Mouse (Mus musculus) kidney, adult 8-10 months (tissue): ENCODE measurements at regions not wholly inside any gene's neighbourhood (a gene's known extent, or its start where the extent isn't known, plus 50 kb on each side); places are given as distances from the start of the nearest gene placed in this dataset.
A peak's percentile ranks its signal among the peaks of the same experiment; 100 is the strongest.

Experiments used
- DNase-seq, 2 experiments: peaks; one replicate each; pipeline ENCODE4 v3.0.0; 2022

GRCm38 (mm10) chr4:88939397-88939796, 59.4 kb upstream of the Ifne start:
- DNase-seq: no peak

DNA sequence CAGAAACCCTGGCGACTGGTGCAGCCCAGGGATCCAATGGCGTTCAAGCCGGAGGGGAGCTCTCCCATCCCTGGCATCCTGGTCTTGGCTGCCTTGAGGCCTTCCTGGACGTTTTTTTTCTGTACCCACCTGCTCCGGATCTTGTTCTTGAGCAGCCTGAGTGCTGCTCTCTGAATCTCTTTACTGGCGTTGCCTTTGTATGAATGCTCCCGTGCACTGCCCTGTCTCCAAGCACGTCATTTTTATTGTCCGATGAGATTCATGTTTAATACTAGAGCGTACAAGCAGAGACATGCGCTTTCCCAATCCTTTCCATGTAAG, 58.7 kb upstream of the Ifne start:
- DNase-seq: no peak

GRCm38 (mm10) chr4:88937866-88938711, 58.1 kb upstream of the Ifne start:
- peak; percentile 11 to 31 for DNase-seq

DNA sequence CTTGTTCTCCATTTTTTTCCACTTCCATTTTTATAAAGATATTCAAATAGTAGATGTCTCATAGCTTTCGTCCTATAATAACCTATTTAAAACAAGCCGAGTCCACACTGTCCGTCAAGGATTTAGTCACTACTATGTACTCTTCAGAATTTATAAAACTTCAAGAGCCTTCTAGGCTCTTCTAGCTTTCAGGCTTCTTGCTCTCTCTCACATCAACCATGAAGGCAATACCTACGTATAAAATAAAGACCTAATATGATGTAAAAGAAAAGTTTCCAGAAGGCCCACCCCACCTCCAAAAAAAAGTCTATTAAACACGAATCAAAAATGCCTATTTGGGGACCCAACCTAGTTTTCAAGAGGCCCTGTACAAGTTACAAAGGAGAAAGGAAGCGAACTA, 57.0 kb upstream of the Ifne start:
- no peak for DNase-seq

DNA sequence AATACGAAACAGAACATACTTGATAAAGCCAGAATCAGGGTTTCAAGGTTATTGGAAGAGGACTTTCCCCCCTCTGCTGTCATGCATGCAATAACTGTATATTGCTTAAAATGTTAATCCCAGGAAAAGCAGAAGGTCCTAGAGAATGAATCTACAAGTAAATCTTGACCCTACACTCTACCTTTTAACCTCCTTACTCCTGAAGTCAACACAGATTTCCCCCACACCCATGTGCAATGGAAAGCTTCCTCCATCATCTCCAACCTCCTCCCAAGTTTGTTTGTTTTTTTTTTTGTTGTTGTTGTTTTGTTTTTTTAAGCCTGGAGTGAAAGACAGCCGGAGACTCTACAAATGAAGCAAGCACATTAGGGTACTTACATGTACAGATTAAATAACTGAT, 55.9 kb upstream of the Ifne start:
- DNase-seq: no peak

DNA sequence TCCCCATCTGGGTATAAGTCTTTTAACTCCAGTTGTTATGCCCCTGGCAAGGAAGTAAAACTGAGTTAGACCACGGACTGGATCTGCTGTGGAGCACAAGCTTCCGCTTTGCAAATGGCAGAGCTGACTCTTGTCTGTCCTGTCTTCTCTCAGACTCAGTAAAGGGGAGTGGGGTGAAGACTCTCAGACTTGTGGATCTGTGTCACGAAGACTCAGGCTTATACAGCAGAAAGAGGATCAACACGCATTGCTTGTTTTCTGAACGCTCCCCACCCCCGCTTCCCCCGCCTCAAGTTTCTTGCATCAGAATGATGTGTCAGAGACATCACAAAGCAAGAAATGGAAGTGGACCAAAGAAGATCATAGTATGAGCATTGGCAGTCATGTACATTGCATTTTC, 55.3 kb upstream of the Ifne start:
- no peak for DNase-seq

GRCm38 (mm10) chr4:88934266-88935025, 54.4 kb upstream of the Ifne start:
- no peak for DNase-seq

DNA sequence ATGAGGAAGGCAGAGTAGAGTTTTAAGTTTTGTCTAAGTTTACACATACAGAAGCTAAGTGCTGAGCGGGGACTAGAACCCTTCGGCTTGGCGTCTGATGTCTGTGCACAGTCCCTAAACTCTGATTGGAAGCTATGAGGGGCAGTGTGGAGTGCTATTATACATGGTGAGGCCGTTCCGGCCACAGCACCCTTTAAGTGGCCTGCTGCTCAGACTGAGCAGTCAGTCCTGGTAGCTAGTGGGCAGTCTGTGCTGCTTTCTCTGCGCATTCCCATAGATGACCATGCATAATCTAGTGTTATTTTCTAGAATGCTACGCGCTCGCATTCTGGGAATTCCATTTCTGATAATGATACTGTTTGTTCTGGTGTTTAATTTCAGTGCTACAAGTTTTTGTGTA, 51.2 kb upstream of the Ifne start:
- DNase-seq: no peak
